8 mouse cellular contexts compared by ENCODE assay signal in genomic region chr7:64741333-64742307, GRCm38 (mm10).
A peak's percentile ranks its signal among the peaks of the same experiment; 100 is the strongest.
DNase-seq lines count a peak whose midpoint lies in the region; ATAC-seq lines count a peak whose summit lies in the region.

No protein-coding gene starts in this region.

- H3K4me2 ChIP-seq in forebrain, embryonic 15.5 days (replicated peaks) = no peak overlapping the region

- no peak overlapping the region for H3K4me3 ChIP-seq in forebrain, embryonic 15.5 days

- WGBS in forebrain, embryonic 15.5 days = 22% methylated on average over 8 of the region's 8 CpGs

- no peaks in the 10 kb centered on the region for H3K9me3 ChIP-seq in forebrain, embryonic 15.5 days

- ATAC-seq in cerebellum, adult (ENCODE audit: insufficient number of reproducible peaks, low FRiP score, low TSS enrichment) = peak; percentile 14; the same call in 1 of the 2 replicates
- peak; percentile 92 for ATAC-seq in forebrain, embryonic 15.5 days (replicated peaks)
- ATAC-seq in megakaryocyte-erythroid progenitor cell, adult 5-6 weeks (replicated peaks; ENCODE audit: low FRiP score, low TSS enrichment, poor library complexity, severe bottlenecking) = peak; percentile 72
- ATAC-seq in erythroid progenitor cell, adult 5-6 weeks (replicated peaks; ENCODE audit: low FRiP score, poor library complexity, severe bottlenecking) = no peak

- peak; percentile 80 for DNase-seq in R1 (ENCODE audit: low read depth, low spot score)
- peak; percentile 62 for DNase-seq in induced T-regulatory cell, adult 2 months (ENCODE audit: low read depth)
- peak; percentile 88 to 93 for DNase-seq in left cerebral cortex, adult 18-20 months (ENCODE audit: low spot score in 2 of 2)
- DNase-seq in right cerebral cortex, postnatal 25 days = peak; percentile 85

- no peak overlapping the region for H3K9ac ChIP-seq in forebrain, embryonic 15.5 days (replicated peaks)

- no peaks in the 10 kb centered on the region for H3K27me3 ChIP-seq in forebrain, embryonic 15.5 days

- peak overlapping the region; percentile 49 for H3K27ac ChIP-seq in forebrain, embryonic 15.5 days (replicated peaks)

- peaks cover 13% of the 10 kb centered on the region for H3K4me1 ChIP-seq in forebrain, embryonic 15.5 days

- H3K36me3 ChIP-seq in forebrain, embryonic 15.5 days = peaks cover 24% of the 10 kb centered on the region
